Mouse (Mus musculus) left cerebral cortex, postnatal 14 days (tissue): ENCODE measurements around the gene Ergic2. TPM values are rescaled to one million over a fixed set of nuclear protein-coding genes. Genes with fewer than 3 reads are reported as not detected.

Experiments used
- DNase-seq, 2 experiments: peaks; one replicate each; pipeline ENCODE4 v3.0.0; 2021 to 2022; ENCODE audit warnings: low spot score in 2 of 2, mixed read lengths in 1 of 2
- intact Hi-C: fragments of 180-260 bp; cut with DNase I; formaldehyde crosslinking; loops from one replicate; pipeline ENCODE4 v1.15.1; 2025
- long read RNA-seq, 2 experiments: library from polyadenylated mRNA; stranded (forward); transcript quantifications; one replicate each; pipeline ENCODE4 v2.0.0; 2021
- total RNA-seq, 2 experiments: library from RNA; stranded (reverse); gene quantifications; 2 replicates each; pipeline ENCODE4 v1.2.3; 2021

Ergic2 gene
- 10 to 100 TPM; 73.5 to 76.9 TPM for total RNA-seq
- long read RNA-seq, experiment 1, full-length matches to known transcripts = 123 of 146 reads
- long read RNA-seq, experiment 1, partial matches to known transcripts = 6 of 146 reads
- long read RNA-seq, experiment 1, other reads (novel, unspliced or antisense) = 17 of 146 reads
- long read RNA-seq, experiment 2, full-length matches to known transcripts = 96 of 115 reads
- long read RNA-seq, experiment 2, partial matches to known transcripts = 3 of 115 reads
- long read RNA-seq, experiment 2, other reads (novel, unspliced or antisense) = 16 of 115 reads

- intact Hi-C loops = no loop called here
- peak; percentile 98 to 99 for DNase-seq
These were observed at the start of gene Ergic2 for GRCm38 (mm10) chr6:148211897-148212680. Ergic2 (minus strand) TSS chr6:148212374.

GRCm38 (mm10) chr6:148260729-148261101 is 48.5 kb upstream of the Ergic2 start:
- intact Hi-C loops = no loop called here
- DNase-seq = no peak

GRCm38 (mm10) chr6:148259979-148260728 is 48.0 kb upstream of the Ergic2 start:
- DNase-seq = no peak
- intact Hi-C loops = no loop called here

- no peak for DNase-seq
- intact Hi-C loops = no loop called here
These were observed 46.9 kb upstream of the Ergic2 start for GRCm38 (mm10) chr6:148259074-148259473.

- intact Hi-C loops = no loop called here
- no peak for DNase-seq
These were observed 45.6 kb upstream of the Ergic2 start for GRCm38 (mm10) chr6:148257805-148258204.

GRCm38 (mm10) chr6:148256109-148256508 is 43.9 kb upstream of the Ergic2 start:
- no peak for DNase-seq
- intact Hi-C loops = no loop called here

GRCm38 (mm10) chr6:148255395-148256053 is 43.4 kb upstream of the Ergic2 start:
- no peak for DNase-seq
- intact Hi-C loops = no loop called here

GRCm38 (mm10) chr6:148249221-148249620 is 37.0 kb upstream of the Ergic2 start:
- intact Hi-C loops = loop anchor here (2.0 kb wide), 2 partner anchors 440 to 502 kb away; no protein-coding TSS in a partner anchor
- DNase-seq = no peak

- peak; percentile 69 to 80 for DNase-seq
- intact Hi-C loops = loop anchor here (2.0 kb wide), 2 partner anchors 440 to 502 kb away; no protein-coding TSS in a partner anchor
These were observed 36.5 kb upstream of the Ergic2 start for GRCm38 (mm10) chr6:148248625-148249024.

GRCm38 (mm10) chr6:148246544-148246943 is 34.4 kb upstream of the Ergic2 start:
- no peak for DNase-seq
- intact Hi-C loops = no loop called here

GRCm38 (mm10) chr6:148244836-148245235 is 32.7 kb upstream of the Ergic2 start:
- intact Hi-C loops = no loop called here
- DNase-seq = no peak

- DNase-seq = no peak
- intact Hi-C loops = no loop called here
These were observed 30.1 kb upstream of the Ergic2 start for GRCm38 (mm10) chr6:148242304-148242703.

- DNase-seq = no peak
- intact Hi-C loops = no loop called here
These were observed 29.5 kb upstream of the Ergic2 start for GRCm38 (mm10) chr6:148241685-148242084.

- intact Hi-C loops = no loop called here
These were observed 27.1 kb upstream of the Ergic2 start for GRCm38 (mm10) chr6:148239311-148239710.

GRCm38 (mm10) chr6:148237453-148237852 is 25.3 kb upstream of the Ergic2 start:
- no peak for DNase-seq

More at GRCm38 (mm10) chr6:148239311-148239710, 27.1 kb upstream of the Ergic2 start:
- DNase-seq = no peak

GRCm38 (mm10) chr6:148234105-148234828 is 22.1 kb upstream of the Ergic2 start:
- no peak for DNase-seq
- intact Hi-C loops = no loop called here

More at GRCm38 (mm10) chr6:148237453-148237852, 25.3 kb upstream of the Ergic2 start:
- intact Hi-C loops = no loop called here

GRCm38 (mm10) chr6:148227542-148227941 is 15.4 kb upstream of the Ergic2 start:
- intact Hi-C loops = no loop called here
- DNase-seq = no peak

GRCm38 (mm10) chr6:148222686-148223085 is 10.5 kb upstream of the Ergic2 start:
- intact Hi-C loops = no loop called here

More at GRCm38 (mm10) chr6:148222686-148223085, 10.5 kb upstream of the Ergic2 start:
- no peak for DNase-seq
